Mouse (Mus musculus) kidney, adult 10 weeks (tissue): ENCODE data around the gene Prr22. TPM values are rescaled to one million over a fixed set of nuclear protein-coding genes. Genes with fewer than 3 reads are reported as not detected.

Source experiments
- polyA plus RNA-seq: library from polyadenylated mRNA; stranded (reverse); fragments of 350-450 nt; fragmentation: Illumina TruSeq; extraction: RNeasy Lipid Tissue Mini Kit (QIAGEN cat#74804); gene quantifications from one replicate; pipeline ENCODE4 v1.2.3, GENCODE M21; 2014; ENCODE audit warnings: low read depth, low replicate concordance

Gene Prr22
- polyA plus RNA-seq: not detected

DNA sequence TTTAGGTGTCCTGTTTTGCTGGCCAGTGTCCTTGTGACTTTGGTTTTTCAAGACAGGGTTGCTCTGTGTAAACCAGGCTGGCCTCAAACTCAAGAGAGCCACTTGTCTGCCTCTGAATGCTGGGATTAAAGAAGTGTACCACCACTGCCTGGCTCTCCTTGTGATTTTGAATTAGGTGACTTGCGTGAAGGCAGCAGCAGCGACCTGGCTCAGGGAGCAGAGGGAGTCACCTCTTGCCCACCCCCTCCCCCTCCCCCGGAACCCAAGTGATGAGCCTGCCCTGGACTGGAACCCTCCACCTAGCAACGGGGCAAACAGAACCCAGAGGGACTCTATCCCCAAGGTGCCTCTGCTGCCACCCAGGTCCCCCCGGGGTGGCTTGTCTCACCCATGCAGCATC is at the start of gene Prr22:
TSS of gene Prr22 (plus strand) at position 301 of the 400 bp plus-strand sequence.

DNA sequence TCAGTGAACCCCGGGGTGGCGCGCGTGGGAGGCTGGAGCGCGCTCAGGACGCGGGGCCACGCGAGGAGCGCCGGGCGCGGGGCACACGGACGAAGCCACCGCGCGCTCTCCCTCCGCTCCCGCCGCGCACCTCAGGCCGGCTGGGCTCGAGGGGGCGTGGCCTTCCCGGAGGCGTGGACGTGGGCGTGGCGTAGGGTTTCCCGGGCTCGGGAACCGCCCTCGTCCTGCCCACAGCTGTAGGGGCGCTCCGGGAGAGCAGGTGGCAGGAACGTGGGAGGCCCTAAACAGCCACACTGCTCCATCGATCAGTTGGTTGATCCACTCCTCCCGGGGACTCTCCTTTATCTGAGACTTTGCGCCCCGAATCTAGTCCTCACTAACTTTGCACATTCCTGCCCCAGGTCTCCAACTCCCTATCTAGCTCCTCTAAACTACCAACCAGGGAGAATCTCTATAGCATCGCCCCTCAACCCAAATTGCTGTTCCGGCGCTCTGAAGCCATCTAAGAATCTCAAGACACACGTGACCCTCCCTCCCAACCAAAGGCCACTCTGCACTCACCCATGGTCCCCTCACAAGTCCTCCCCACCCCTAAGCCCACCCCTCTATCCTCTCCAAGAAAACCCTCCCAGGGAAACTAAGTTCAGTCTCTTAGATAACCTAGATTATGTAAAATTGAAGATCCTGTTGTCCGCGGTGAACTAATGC is 12.5 kb upstream of the Prr22 start, which contains the start of gene Nrtn:
TSS of gene Nrtn (minus strand) at position 115 of the 708 bp plus-strand sequence.

DNA sequence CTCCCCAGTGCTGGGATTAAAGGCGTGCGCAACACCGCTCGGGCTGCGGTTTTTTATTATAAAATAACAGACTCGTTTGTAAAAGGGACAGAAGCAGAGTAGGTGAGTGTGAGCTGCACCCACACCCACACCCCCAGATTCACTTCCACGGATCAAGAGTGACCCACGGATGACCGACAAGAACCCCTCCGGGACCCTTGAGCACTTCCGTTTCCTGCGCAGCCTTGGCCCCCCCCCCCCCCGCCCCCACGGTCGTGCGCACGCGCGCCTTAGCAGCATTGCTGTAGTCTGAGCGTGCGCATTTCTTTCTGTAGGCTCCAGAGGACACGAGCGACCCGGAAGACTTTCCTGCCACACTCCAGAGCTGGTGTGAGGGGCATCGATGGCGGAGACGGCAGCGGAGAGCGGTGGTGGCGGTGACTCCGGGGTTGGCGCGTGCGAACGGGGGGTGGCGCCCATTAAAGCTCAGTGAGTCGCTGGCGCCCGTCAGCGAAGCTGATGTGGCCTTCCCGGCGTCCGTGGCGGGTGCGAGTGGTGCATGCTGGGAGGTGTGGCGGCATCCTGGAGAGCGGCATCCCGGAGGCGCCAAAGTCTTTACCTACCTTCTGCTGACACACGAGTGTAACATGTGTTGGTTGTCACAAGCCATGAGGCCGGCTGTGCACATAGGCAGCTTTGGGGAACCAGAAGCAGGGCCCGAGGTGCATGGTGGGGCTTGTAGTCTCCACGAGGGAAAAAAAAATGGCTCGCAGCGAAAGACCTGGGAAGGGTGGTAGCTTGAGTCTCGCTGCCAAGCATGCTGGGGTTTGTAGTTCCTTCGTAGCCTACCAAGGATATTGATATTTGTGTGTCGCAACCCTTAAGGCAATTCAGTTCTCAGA is 5.3 kb upstream of the Prr22 start, which contains the start of gene Dus3l:
TSS of gene Dus3l (plus strand) at position 284 of the 881 bp plus-strand sequence.

Other genes with a start within 250 kb of the Prr22 start
- not detected for gene Gm20219, start 215.9 kb upstream of the Prr22 start, polyA plus RNA-seq
- gene Safb2, start 185.7 kb upstream of the Prr22 start, polyA plus RNA-seq: 15.6 TPM
- 6.9 TPM for gene Safb, start 185.4 kb upstream of the Prr22 start, polyA plus RNA-seq
- gene 2410015M20Rik, start 160.5 kb upstream of the Prr22 start, polyA plus RNA-seq: 12.7 TPM
- 2.0 TPM for gene Rpl36, start 156.8 kb upstream of the Prr22 start, polyA plus RNA-seq
- gene Lonp1, start 143.4 kb upstream of the Prr22 start, polyA plus RNA-seq: 9.1 TPM
- 0.57 TPM for gene Catsperd, start 142.1 kb upstream of the Prr22 start, polyA plus RNA-seq
- 0.53 TPM for gene Ranbp3, start 97.0 kb upstream of the Prr22 start, polyA plus RNA-seq
- 1.5 TPM for gene Ndufa11, start 52.5 kb upstream of the Prr22 start, polyA plus RNA-seq
- gene Vmac, start 52.2 kb upstream of the Prr22 start, polyA plus RNA-seq: 12.9 TPM
- gene Nrtn, start 12.7 kb upstream of the Prr22 start, polyA plus RNA-seq: not detected
- 1.3 TPM for gene Dus3l, start 5.5 kb upstream of the Prr22 start, polyA plus RNA-seq
- 0.12 TPM for gene Rfx2, start 60.8 kb downstream of the Prr22 start, polyA plus RNA-seq
- gene Acsbg2, start 104.2 kb downstream of the Prr22 start, polyA plus RNA-seq: not detected
- gene 1700061G19Rik, start 105.2 kb downstream of the Prr22 start, polyA plus RNA-seq: not detected
- 0.49 TPM for gene Mllt1, start 165.2 kb downstream of the Prr22 start, polyA plus RNA-seq
- gene Acer1, start 211.9 kb downstream of the Prr22 start, polyA plus RNA-seq: not detected
- 3.0 TPM for gene Clpp, start 220.1 kb downstream of the Prr22 start, polyA plus RNA-seq
- 3.5 TPM for gene Alkbh7, start 227.1 kb downstream of the Prr22 start, polyA plus RNA-seq
- gene Pspn, start 229.8 kb downstream of the Prr22 start, polyA plus RNA-seq: not detected
- 2.4 TPM for gene Gtf2f1, start 241.0 kb downstream of the Prr22 start, polyA plus RNA-seq
- not detected for gene Gm17949, start 241.2 kb downstream of the Prr22 start, polyA plus RNA-seq